Mouse (Mus musculus) skeletal muscle tissue, adult 2 months (tissue): Measurements from ENCODE around the gene Sit1.
A peak's percentile ranks its signal among the peaks of the same experiment; 100 is the strongest.
"Not testable (repeated sequence)": the region's sequence is repeated elsewhere in the genome, so short reads cannot be mapped to it uniquely, and the experiment has no call there.

Experiments
- DNase-seq: peaks from one replicate; pipeline ENCODE4 v3.0.0-alpha.2; 2012; ENCODE audit warnings: low read depth, low spot score

Gene Sit1

GRCm38 (mm10) chr4:43499407-43500333 lies 16.1 kb upstream of the Sit1 start, which contains the start of gene Arhgef39:
TSS of gene Arhgef39 (minus strand) at chr4:43499695.
- peak; percentile 65 for DNase-seq

- DNase-seq, result no peak
Observed at GRCm38 (mm10) chr4:43498983-43499382, 15.4 kb upstream of the Sit1 start.

GRCm38 (mm10) chr4:43497946-43498345 lies 14.4 kb upstream of the Sit1 start:
- DNase-seq, result no peak

- DNase-seq, result no peak
Observed at GRCm38 (mm10) chr4:43497405-43497804, 13.9 kb upstream of the Sit1 start.

GRCm38 (mm10) chr4:43496587-43496986 lies 13.1 kb upstream of the Sit1 start:
- no peak for DNase-seq

- no peak for DNase-seq
Observed at GRCm38 (mm10) chr4:43493846-43494240, 10.3 kb upstream of the Sit1 start.

GRCm38 (mm10) chr4:43493186-43493845 lies 9.8 kb upstream of the Sit1 start:
- DNase-seq, result peak; percentile 97

GRCm38 (mm10) chr4:43492821-43493185 lies 9.3 kb upstream of the Sit1 start, which contains the start of gene Ccdc107:
TSS of gene Ccdc107 (plus strand) at chr4:43492900.
- peak; percentile 99 for DNase-seq

GRCm38 (mm10) chr4:43492101-43492820 lies 8.7 kb upstream of the Sit1 start:
- DNase-seq, result no peak

- DNase-seq, result no peak
Observed at GRCm38 (mm10) chr4:43490801-43491200, 7.3 kb upstream of the Sit1 start.

- no peak for DNase-seq
Observed at GRCm38 (mm10) chr4:43489611-43490010, 6.1 kb upstream of the Sit1 start.

GRCm38 (mm10) chr4:43485666-43486065 lies 2.1 kb upstream of the Sit1 start:
- DNase-seq, result not testable (repeated sequence)

- DNase-seq, result no peak
Observed at GRCm38 (mm10) chr4:43482591-43482990, 943 bp downstream of the Sit1 start.

GRCm38 (mm10) chr4:43481894-43482456 lies 1.6 kb downstream of the Sit1 start:
- DNase-seq, result no peak

GRCm38 (mm10) chr4:43480985-43481384 lies 2.5 kb downstream of the Sit1 start:
- no peak for DNase-seq

- no peak for DNase-seq
Observed at GRCm38 (mm10) chr4:43478906-43479832, 4.4 kb downstream of the Sit1 start.

- no peak for DNase-seq
Observed at GRCm38 (mm10) chr4:43478534-43478858, 5.0 kb downstream of the Sit1 start.

- DNase-seq, result peak; percentile 89
Observed at GRCm38 (mm10) chr4:43477857-43478533, 5.5 kb downstream of the Sit1 start.

GRCm38 (mm10) chr4:43476604-43477003 lies 6.9 kb downstream of the Sit1 start:
- no peak for DNase-seq

GRCm38 (mm10) chr4:43473636-43474035 lies 9.9 kb downstream of the Sit1 start:
- no peak for DNase-seq
